Mouse (Mus musculus) hindbrain, postnatal 0 days (tissue): ENCODE results near the gene Zbtb4. TPM values are rescaled to one million over a fixed set of nuclear protein-coding genes. Genes with fewer than 3 reads are reported as not detected.

Source experiments
- ATAC-seq: fragments of 200-750 bp; cut with Nextera tagmentation; 2 replicates; pipeline ENCODE4 v1.8.0; 2017; ENCODE audit warnings: mild to moderate bottlenecking, moderate TSS enrichment, moderate library complexity
- DNase-seq: peaks from one replicate; pipeline ENCODE4 v3.0.0-alpha.2; 2015; ENCODE audit warnings: low spot score
- H3K27ac ChIP-seq: fragments of 300-500 bp; sonication (generic); 2 replicates; pipeline ENCODE4 v1.5.1; 2014; ENCODE audit warnings: mild to moderate bottlenecking
- H3K27me3 ChIP-seq: fragments of 300-500 bp; sonication (generic); 2 replicates; pipeline ENCODE4 v1.6.1; 2014; ENCODE audit warnings: low read length, mixed read lengths; ENCODE audit not compliant: insufficient read depth
- H3K36me3 ChIP-seq: fragments of 300-500 bp; sonication (generic); 2 replicates; pipeline ENCODE4 v1.6.1; 2014; ENCODE audit warnings: low read length, mixed read lengths; ENCODE audit not compliant: insufficient read depth
- H3K4me1 ChIP-seq: fragments of 300-500 bp; sonication (generic); 2 replicates; pipeline ENCODE4 v1.6.1; 2014; ENCODE audit warnings: antibody characterized with exemption, low read length, mixed read lengths; ENCODE audit not compliant: insufficient read depth
- H3K4me2 ChIP-seq: fragments of 300-500 bp; sonication (generic); 2 replicates; pipeline ENCODE4 v1.6.1; 2014; ENCODE audit warnings: low read depth, mild to moderate bottlenecking, low read length, moderate library complexity, mixed read lengths
- H3K4me3 ChIP-seq: fragments of 300-500 bp; sonication (generic); 2 replicates; pipeline ENCODE4 v1.5.1; 2014; ENCODE audit warnings: low read length
- H3K9ac ChIP-seq: fragments of 300-500 bp; sonication (generic); replicated peaks from 2 replicates; pipeline ENCODE4 v1.6.1; 2014; ENCODE audit warnings: mild to moderate bottlenecking, low read length, moderate library complexity, mixed read lengths
- H3K9me3 ChIP-seq: fragments of 300-500 bp; sonication (generic); 2 replicates; pipeline ENCODE4 v1.6.1; 2016; ENCODE audit warnings: low read length, mixed read lengths
- CTCF ChIP-seq: IDR thresholded peaks from 2 replicates; pipeline ENCODE4 v1.5.1; 2016; ENCODE audit warnings: antibody characterized with exemption, control low read depth, low read depth
- WGBS: fragments of 180-500 bp; shearing (Covaris S2); extraction: QIAGEN DNeasy Blood & Tissue Kit; methylation state at CpG from one replicate; pipeline ENCODE4 v1.1.7; 2014; 5-methylcytosine and 5-hydroxymethylcytosine counted together
- polyA plus RNA-seq: library from polyadenylated mRNA; unstranded; fragments of >200 nt; fragmentation: Nextera tagmentation; extraction: Ambion mirVana; gene quantifications from 2 replicates; pipeline ENCODE4 v1.2.1, GENCODE M21; 2015
- total RNA-seq: library from RNA; depleted of rRNA; stranded (reverse); fragments of >200 nt; gene quantifications from 2 replicates; pipeline ENCODE4 v1.2.3, GENCODE M21; 2014

The Zbtb4 gene
- total and polyA plus RNA-seq, 2 experiments from 2014 or later: 4.6 to 39.9 TPM

GRCm38 (mm10) chr11:69803786-69804651, 38.3 kb downstream of the Zbtb4 start:
- Histone ChIP-seq H3K36me3 (no peaks in the 10 kb centered on the region), H3K4me3 (peak overlapping the region; percentile 60), H3K9me3 (no peaks in the 10 kb centered on the region), H3K27me3 (peaks cover 20% of the 10 kb centered on the region), H3K4me2 (peak overlapping the region; percentile 95), H3K9ac (peak overlapping the region; percentile 71), H3K4me1 (peaks cover 31% of the 10 kb centered on the region), H3K27ac (peak overlapping the region; percentile 92; the same call in 1 of the 2 replicates)
- DNase-seq (peak; percentile 85), ATAC-seq (peak; percentile 22; the same call in 1 of the 2 replicates)
- TF ChIP-seq CTCF: peak; percentile 48
- WGBS: 2% methylated on average over 60 of the region's 60 CpGs

- Histone ChIP-seq H3K4me2 (peak overlapping the region; percentile 95), H3K27me3 (peaks cover 20% of the 10 kb centered on the region), H3K9ac (peak overlapping the region; percentile 9; the same call in 1 of the 2 replicates), H3K4me3 (0 out of 2 replicates have a peak overlapping the region, but pooled peaks have one; percentile 2), H3K4me1 (peaks cover 25% of the 10 kb centered on the region), H3K36me3 (no peaks in the 10 kb centered on the region), H3K9me3 (no peaks in the 10 kb centered on the region), H3K27ac (no peak overlapping the region)
- 8% methylated on average over 12 of the region's 12 CpGs for WGBS
- no peak for TF ChIP-seq CTCF
- ATAC-seq (no peak), DNase-seq (no peak)
Observed at GRCm38 (mm10) chr11:69804652-69804940, 38.9 kb downstream of the Zbtb4 start.

GRCm38 (mm10) chr11:69804972-69805909, 39.5 kb downstream of the Zbtb4 start, which contains the start of gene Tmem102:
Tmem102 (minus strand) TSS chr11:69805624.
- ATAC-seq (no peak), DNase-seq (no peak)
- Histone ChIP-seq H3K4me1 (peaks cover 20% of the 10 kb centered on the region), H3K27me3 (peaks cover 20% of the 10 kb centered on the region), H3K4me2 (peak within 1 kb of the TSS; percentile 95), H3K4me3 (0 out of 2 replicates have a peak within 1 kb of the TSS, but pooled peaks have one; percentile 2), H3K27ac (no peak within 1 kb of the TSS), H3K36me3 (no peaks in the 10 kb centered on the region), H3K9ac (peak within 1 kb of the TSS; percentile 9; the same call in 1 of the 2 replicates), H3K9me3 (no peaks in the 10 kb centered on the region)
- no peak for TF ChIP-seq CTCF
- WGBS: 9% methylated on average over 29 of the region's 29 CpGs

GRCm38 (mm10) chr11:69806378-69806777, 40.7 kb downstream of the Zbtb4 start:
- Histone ChIP-seq H3K4me1 (peaks cover 18% of the 10 kb centered on the region), H3K27ac (no peak overlapping the region), H3K27me3 (peaks cover 20% of the 10 kb centered on the region), H3K9ac (no peak overlapping the region), H3K4me3 (no peak overlapping the region), H3K36me3 (no peaks in the 10 kb centered on the region), H3K4me2 (no peak overlapping the region), H3K9me3 (no peaks in the 10 kb centered on the region)
- TF ChIP-seq CTCF: peak; percentile 38
- DNase-seq (no peak), ATAC-seq (no peak)
- 76% methylated on average over 4 of the region's 4 CpGs for WGBS

- H3K4me3 ChIP-seq: no peak overlapping the region
- H3K27ac ChIP-seq: no peak overlapping the region
- no peaks in the 10 kb centered on the region for H3K36me3 ChIP-seq
- WGBS: 82% methylated on average over 2 of the region's 2 CpGs
- no peaks in the 10 kb centered on the region for H3K9me3 ChIP-seq
- peaks cover 20% of the 10 kb centered on the region for H3K27me3 ChIP-seq
- ATAC-seq: no peak
- H3K4me1 ChIP-seq: peaks cover 15% of the 10 kb centered on the region
- no peak for DNase-seq
- no peak overlapping the region for H3K4me2 ChIP-seq
- TF ChIP-seq CTCF: no peak
- no peak overlapping the region for H3K9ac ChIP-seq
Observed at GRCm38 (mm10) chr11:69807641-69808040, 41.9 kb downstream of the Zbtb4 start.

GRCm38 (mm10) chr11:69810280-69810679, 44.6 kb downstream of the Zbtb4 start:
- Histone ChIP-seq H3K27me3 (peaks cover 10% of the 10 kb centered on the region; the same call in 1 of the 2 replicates), H3K4me1 (no peaks in the 10 kb centered on the region), H3K27ac (no peak overlapping the region), H3K4me3 (no peak overlapping the region), H3K9me3 (no peaks in the 10 kb centered on the region), H3K4me2 (no peak overlapping the region), H3K36me3 (no peaks in the 10 kb centered on the region), H3K9ac (no peak overlapping the region)
- no peak for TF ChIP-seq CTCF
- DNase-seq (no peak), ATAC-seq (no peak)
